Mouse (Mus musculus): ENCODE measurements around the gene Gsn. TPM values are rescaled to one million over a fixed set of nuclear protein-coding genes. Genes with fewer than 3 reads are reported as not detected.
A peak's percentile ranks its signal among the peaks of the same experiment; 100 is the strongest.

Gene Gsn
- total and polyA plus RNA-seq, 2 experiments from 2014 or later, result 255 to 460 TPM

- DNase-seq (ENCODE audit: low spot score) (peak; percentile 48), ATAC-seq (ENCODE audit: insufficient read depth, low read depth) (peak; percentile 54; the same call in 1 of the 2 replicates)
- Histone ChIP-seq H3K4me1 (ENCODE audit: control insufficient read depth, insufficient read depth) (peaks cover 13% of the 10 kb centered on the region), H3K27me3 (ENCODE audit: control insufficient read depth, insufficient read depth, low read length) (no peaks in the 10 kb centered on the region), H3K9me3 (replicated peaks; ENCODE audit: control insufficient read depth, low read length) (no peaks in the 10 kb centered on the region), H3K9ac (replicated peaks; ENCODE audit: low read depth, low read length) (no peak overlapping the region), H3K27ac (ENCODE audit: low read depth) (no peak overlapping the region), H3K36me3 (replicated peaks; ENCODE audit: control insufficient read depth, insufficient read depth, low read length) (peaks cover 54% of the 10 kb centered on the region), H3K4me3 (ENCODE audit: low read depth, low read length) (no peak overlapping the region), H3K4me2 (ENCODE audit: low read depth, low read length) (no peak overlapping the region)
- TF ChIP-seq EP300 (IDR thresholded peaks at IDR 0.05; ENCODE audit: low read depth) (no peak), CTCF (IDR thresholded peaks at IDR 0.05; ENCODE audit: low read depth) (peak; percentile 76)
- WGBS, result 39% methylated on average over 13 of the region's 13 CpGs
Observed at GRCm38 (mm10) chr2:35288758-35289635, 32.8 kb downstream of the Gsn start.

DNA sequence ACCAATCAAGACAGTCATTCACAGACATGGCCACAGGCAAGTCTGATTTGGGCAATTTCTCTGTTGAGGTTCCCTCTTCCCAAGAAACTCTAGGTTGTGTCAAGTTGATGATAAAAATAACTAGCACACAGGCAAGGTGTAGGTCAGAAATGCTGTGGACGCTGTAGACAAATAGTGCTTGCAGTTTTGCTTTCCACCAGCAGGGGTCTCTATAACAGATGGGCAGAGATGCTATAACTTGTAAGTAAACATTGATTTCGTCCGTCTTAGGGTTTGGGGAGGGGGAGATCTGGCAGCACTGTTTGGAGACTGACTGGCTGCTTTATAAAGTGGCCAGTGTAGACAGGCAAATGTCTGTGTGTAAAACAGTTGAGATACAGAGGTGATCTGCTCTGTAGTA, 35.7 kb downstream of the Gsn start:
- no peak for ATAC-seq (ENCODE audit: insufficient read depth, low read depth)
- H3K4me1 ChIP-seq (ENCODE audit: control insufficient read depth, insufficient read depth), result peaks cover 13% of the 10 kb centered on the region
- H3K27me3 ChIP-seq (ENCODE audit: control insufficient read depth, insufficient read depth, low read length), result no peaks in the 10 kb centered on the region
- no peak overlapping the region for H3K4me2 ChIP-seq (ENCODE audit: low read depth, low read length)
- TF ChIP-seq CTCF (IDR thresholded peaks at IDR 0.05; ENCODE audit: low read depth) (peak; percentile 75), EP300 (IDR thresholded peaks at IDR 0.05; ENCODE audit: low read depth) (no peak)
- H3K4me3 ChIP-seq (ENCODE audit: low read depth, low read length), result no peak overlapping the region
- peak; percentile 41 for DNase-seq (ENCODE audit: low spot score)
- WGBS, result 24% methylated on average over 3 of the region's 3 CpGs
- peak overlapping the region; percentile 62; the same call in 1 of the 2 replicates for H3K27ac ChIP-seq (ENCODE audit: low read depth)
- H3K36me3 ChIP-seq (replicated peaks; ENCODE audit: control insufficient read depth, insufficient read depth, low read length), result peaks cover 48% of the 10 kb centered on the region
- H3K9ac ChIP-seq (replicated peaks; ENCODE audit: low read depth, low read length), result no peak overlapping the region
- no peaks in the 10 kb centered on the region for H3K9me3 ChIP-seq (replicated peaks; ENCODE audit: control insufficient read depth, low read length)

- peaks cover 13% of the 10 kb centered on the region for H3K4me1 ChIP-seq (ENCODE audit: control insufficient read depth, insufficient read depth)
- H3K9ac ChIP-seq (replicated peaks; ENCODE audit: low read depth, low read length), result 0 out of 2 replicates have a peak overlapping the region, but pooled peaks have one; percentile 17
- TF ChIP-seq EP300 (IDR thresholded peaks at IDR 0.05; ENCODE audit: low read depth) (no peak), CTCF (IDR thresholded peaks at IDR 0.05; ENCODE audit: low read depth) (no peak)
- no peaks in the 10 kb centered on the region for H3K9me3 ChIP-seq (replicated peaks; ENCODE audit: control insufficient read depth, low read length)
- 50% methylated on average over 3 of the region's 3 CpGs for WGBS
- ATAC-seq (ENCODE audit: insufficient read depth, low read depth) (no peak), DNase-seq (ENCODE audit: low spot score) (no peak)
- no peak overlapping the region for H3K4me2 ChIP-seq (ENCODE audit: low read depth, low read length)
- peak overlapping the region; percentile 62 for H3K27ac ChIP-seq (ENCODE audit: low read depth)
- peaks cover 53% of the 10 kb centered on the region for H3K36me3 ChIP-seq (replicated peaks; ENCODE audit: control insufficient read depth, insufficient read depth, low read length)
- no peak overlapping the region for H3K4me3 ChIP-seq (ENCODE audit: low read depth, low read length)
- no peaks in the 10 kb centered on the region for H3K27me3 ChIP-seq (ENCODE audit: control insufficient read depth, insufficient read depth, low read length)
Observed at GRCm38 (mm10) chr2:35292700-35293099, 36.5 kb downstream of the Gsn start.

DNA sequence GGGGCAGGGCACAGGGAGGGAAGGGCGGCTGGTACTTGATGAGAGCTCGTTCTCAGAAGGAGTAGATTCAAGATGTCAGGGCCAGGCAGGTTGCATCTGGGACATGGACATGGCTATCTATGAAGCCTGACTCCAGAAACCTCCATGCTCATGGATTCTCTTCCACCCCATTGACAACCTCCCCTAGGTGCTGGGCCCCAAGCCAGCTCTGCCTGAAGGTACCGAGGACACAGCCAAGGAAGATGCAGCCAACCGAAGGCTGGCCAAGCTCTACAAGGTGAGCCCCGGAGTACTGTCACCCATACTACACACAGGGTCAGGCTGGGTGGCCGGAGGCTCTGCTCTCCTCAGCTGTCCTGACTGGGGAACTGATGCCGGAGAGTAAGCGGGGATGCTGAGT, 37.1 kb downstream of the Gsn start:
- Histone ChIP-seq H3K4me2 (ENCODE audit: low read depth, low read length) (no peak overlapping the region), H3K4me3 (ENCODE audit: low read depth, low read length) (no peak overlapping the region), H3K9ac (replicated peaks; ENCODE audit: low read depth, low read length) (no peak overlapping the region), H3K4me1 (ENCODE audit: control insufficient read depth, insufficient read depth) (peaks cover 13% of the 10 kb centered on the region), H3K9me3 (replicated peaks; ENCODE audit: control insufficient read depth, low read length) (no peaks in the 10 kb centered on the region), H3K36me3 (replicated peaks; ENCODE audit: control insufficient read depth, insufficient read depth, low read length) (peaks cover 53% of the 10 kb centered on the region), H3K27ac (ENCODE audit: low read depth) (no peak overlapping the region), H3K27me3 (ENCODE audit: control insufficient read depth, insufficient read depth, low read length) (no peaks in the 10 kb centered on the region)
- ATAC-seq (ENCODE audit: insufficient read depth, low read depth), result no peak
- no peak for DNase-seq (ENCODE audit: low spot score)
- TF ChIP-seq CTCF (IDR thresholded peaks at IDR 0.05; ENCODE audit: low read depth), result no peak
- no peak for TF ChIP-seq EP300 (IDR thresholded peaks at IDR 0.05; ENCODE audit: low read depth)
- 79% methylated on average over 8 of the region's 8 CpGs for WGBS

DNA sequence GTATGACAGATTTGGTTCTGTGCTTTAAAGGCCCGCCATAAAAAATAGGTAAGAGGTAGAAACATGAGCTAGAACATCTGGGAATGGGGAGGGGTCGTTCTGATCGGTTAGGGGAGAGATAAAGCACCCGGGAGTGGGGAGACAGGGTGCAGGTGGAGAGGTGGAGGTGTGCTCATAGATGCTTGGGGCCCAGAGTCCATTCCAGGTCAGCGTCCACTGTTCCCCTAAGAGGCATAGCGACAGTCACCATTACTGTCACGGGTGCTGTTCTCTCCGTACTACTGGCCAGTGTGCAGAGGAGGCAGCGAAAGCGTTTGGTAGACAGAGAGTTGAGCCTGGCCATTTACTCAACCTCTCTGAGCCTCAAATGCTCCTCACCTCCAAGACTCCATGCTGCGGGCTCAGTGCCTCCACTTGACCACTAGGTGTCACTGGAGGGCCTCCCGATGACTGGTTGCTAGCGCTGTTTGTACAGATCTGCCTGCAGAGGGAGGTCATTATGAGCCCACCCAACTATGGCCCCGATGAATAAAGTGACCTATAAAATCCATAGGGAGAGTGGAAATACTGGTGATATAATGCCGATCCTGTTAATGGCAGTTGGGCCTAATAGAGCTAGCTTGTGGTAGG, 41.6 kb downstream of the Gsn start:
- Histone ChIP-seq H3K27me3 (ENCODE audit: control insufficient read depth, insufficient read depth, low read length) (no peaks in the 10 kb centered on the region), H3K36me3 (replicated peaks; ENCODE audit: control insufficient read depth, insufficient read depth, low read length) (peaks cover 63% of the 10 kb centered on the region), H3K4me3 (ENCODE audit: low read depth, low read length) (no peak overlapping the region), H3K4me1 (ENCODE audit: control insufficient read depth, insufficient read depth) (0 out of 2 replicates have a peak, but pooled peaks cover 5% of the 10 kb centered on the region), H3K9me3 (replicated peaks; ENCODE audit: control insufficient read depth, low read length) (no peaks in the 10 kb centered on the region), H3K9ac (replicated peaks; ENCODE audit: low read depth, low read length) (no peak overlapping the region), H3K4me2 (ENCODE audit: low read depth, low read length) (no peak overlapping the region), H3K27ac (ENCODE audit: low read depth) (no peak overlapping the region)
- peak; percentile 100 for TF ChIP-seq CTCF (IDR thresholded peaks at IDR 0.05; ENCODE audit: low read depth)
- no peak for TF ChIP-seq EP300 (IDR thresholded peaks at IDR 0.05; ENCODE audit: low read depth)
- 22% methylated on average over 15 of the region's 15 CpGs for WGBS
- DNase-seq (ENCODE audit: low spot score) (peak; percentile 84), ATAC-seq (ENCODE audit: insufficient read depth, low read depth) (peak; percentile 60)

All from heart, postnatal 0 days (tissue).